Mouse (Mus musculus): Measurements from ENCODE around the gene Olfr876. TPM values are rescaled to one million over a fixed set of nuclear protein-coding genes. Genes with fewer than 3 reads are reported as not detected.

Olfr876 gene
- polyA plus RNA-seq (2015; fragmentation: Illumina TruSeq; extraction: RNeasy Lipid Tissue Mini Kit (QIAGEN cat#74804); ENCODE audit: insufficient read depth, low read depth, low replicate concordance), result not detected

DNA sequence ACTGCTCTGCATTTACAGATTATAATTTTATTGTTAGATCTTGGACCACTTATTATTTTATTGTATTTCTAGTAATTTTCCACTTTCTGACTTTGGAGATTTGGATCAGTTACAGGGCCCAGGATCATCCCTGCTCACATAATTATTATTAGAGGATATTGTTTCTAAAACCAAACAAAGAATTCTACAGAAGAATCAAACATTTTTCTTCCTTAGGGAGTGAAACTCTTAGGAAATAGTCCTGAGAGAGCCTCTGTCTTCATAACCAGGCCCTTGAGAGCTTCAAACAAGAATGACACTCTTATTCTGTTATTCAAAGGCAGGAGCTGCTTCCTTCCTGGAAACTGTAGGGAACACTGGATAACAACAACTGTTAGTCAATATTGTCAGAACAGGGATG lies at the start of gene Olfr876:
TSS of gene Olfr876 (plus strand) at position 301 of the 400 bp plus-strand sequence.

DNA sequence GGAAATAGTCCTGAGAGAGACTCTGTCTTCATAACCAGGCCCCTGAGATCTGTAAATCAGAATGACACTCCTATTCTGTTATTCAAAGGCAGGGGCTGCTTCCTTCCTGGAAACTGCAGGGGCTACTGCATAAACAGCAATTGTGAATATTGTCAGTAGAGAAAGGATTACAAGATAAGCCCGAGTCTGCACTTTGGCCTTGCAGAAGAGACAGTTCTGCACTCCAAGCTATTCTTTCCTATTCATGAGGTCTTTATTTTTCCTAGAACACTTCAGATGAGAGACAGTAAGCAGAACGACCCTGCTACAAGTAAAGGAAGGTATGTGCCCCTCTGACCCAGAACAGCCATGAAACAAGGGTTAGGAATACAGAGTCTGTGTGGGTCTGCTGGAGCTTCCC lies 31.1 kb upstream of the Olfr876 start, which contains the start of gene Olfr875:
TSS of gene Olfr875 (plus strand) at position 99 of the 400 bp plus-strand sequence.

GRCm38 (mm10) chr9:37853969-37854368 lies 51.1 kb downstream of the Olfr876 start, which contains the start of gene Olfr877:
Gene Olfr877 (plus strand): TSS chr9:37854269.

Other genes with a start within 250 kb of the Olfr876 start
- 2.4 TPM for gene Siae, start 247.3 kb upstream of the Olfr876 start, polyA plus RNA-seq (2015; fragmentation: Illumina TruSeq; extraction: RNeasy Lipid Tissue Mini Kit (QIAGEN cat#74804); ENCODE audit: insufficient read depth, low read depth, low replicate concordance)
- gene Spa17, start 189.3 kb upstream of the Olfr876 start, polyA plus RNA-seq (2015; fragmentation: Illumina TruSeq; extraction: RNeasy Lipid Tissue Mini Kit (QIAGEN cat#74804); ENCODE audit: insufficient read depth, low read depth, low replicate concordance), result 2.3 TPM
- gene Tbrg1, start 145.7 kb upstream of the Olfr876 start, polyA plus RNA-seq (2015; fragmentation: Illumina TruSeq; extraction: RNeasy Lipid Tissue Mini Kit (QIAGEN cat#74804); ENCODE audit: insufficient read depth, low read depth, low replicate concordance), result 28.4 TPM
- gene Panx3, start 133.8 kb upstream of the Olfr876 start, polyA plus RNA-seq (2015; fragmentation: Illumina TruSeq; extraction: RNeasy Lipid Tissue Mini Kit (QIAGEN cat#74804); ENCODE audit: insufficient read depth, low read depth, low replicate concordance), result not detected
- not detected for gene Olfr160, start 86.8 kb upstream of the Olfr876 start, polyA plus RNA-seq (2015; fragmentation: Illumina TruSeq; extraction: RNeasy Lipid Tissue Mini Kit (QIAGEN cat#74804); ENCODE audit: insufficient read depth, low read depth, low replicate concordance)
- gene Olfr874, start 57.9 kb upstream of the Olfr876 start, polyA plus RNA-seq (2015; fragmentation: Illumina TruSeq; extraction: RNeasy Lipid Tissue Mini Kit (QIAGEN cat#74804); ENCODE audit: insufficient read depth, low read depth, low replicate concordance), result not detected
- gene Olfr875, start 31.2 kb upstream of the Olfr876 start, polyA plus RNA-seq (2015; fragmentation: Illumina TruSeq; extraction: RNeasy Lipid Tissue Mini Kit (QIAGEN cat#74804); ENCODE audit: insufficient read depth, low read depth, low replicate concordance), result not detected
- not detected for gene Olfr877, start 51.2 kb downstream of the Olfr876 start, polyA plus RNA-seq (2015; fragmentation: Illumina TruSeq; extraction: RNeasy Lipid Tissue Mini Kit (QIAGEN cat#74804); ENCODE audit: insufficient read depth, low read depth, low replicate concordance)
- not detected for gene Olfr145, start 93.7 kb downstream of the Olfr876 start, polyA plus RNA-seq (2015; fragmentation: Illumina TruSeq; extraction: RNeasy Lipid Tissue Mini Kit (QIAGEN cat#74804); ENCODE audit: insufficient read depth, low read depth, low replicate concordance)
- gene Olfr878, start 114.8 kb downstream of the Olfr876 start, polyA plus RNA-seq (2015; fragmentation: Illumina TruSeq; extraction: RNeasy Lipid Tissue Mini Kit (QIAGEN cat#74804); ENCODE audit: insufficient read depth, low read depth, low replicate concordance), result not detected
- not detected for gene Olfr881, start 188.8 kb downstream of the Olfr876 start, polyA plus RNA-seq (2015; fragmentation: Illumina TruSeq; extraction: RNeasy Lipid Tissue Mini Kit (QIAGEN cat#74804); ENCODE audit: insufficient read depth, low read depth, low replicate concordance)
- not detected for gene Olfr883, start 222.8 kb downstream of the Olfr876 start, polyA plus RNA-seq (2015; fragmentation: Illumina TruSeq; extraction: RNeasy Lipid Tissue Mini Kit (QIAGEN cat#74804); ENCODE audit: insufficient read depth, low read depth, low replicate concordance)
- gene Olfr884, start 243.5 kb downstream of the Olfr876 start, polyA plus RNA-seq (2015; fragmentation: Illumina TruSeq; extraction: RNeasy Lipid Tissue Mini Kit (QIAGEN cat#74804); ENCODE audit: insufficient read depth, low read depth, low replicate concordance), result not detected